10 mouse cellular contexts compared by ENCODE assay signal in genomic region chr2:157468130-157468796, GRCm38 (mm10). TPM values are rescaled to one million over a fixed set of nuclear protein-coding genes. Genes with fewer than 3 reads are reported as not detected.
DNase-seq lines count a peak whose midpoint lies in the region; ATAC-seq lines count a peak whose summit lies in the region.
"Had no signal": no experiment of that assay in that cellular context is flagged by ENCODE, and none has a peak within 500 bp of the region (broad histone marks: within the 10 kb centered on the region; RNA-seq: fewer than 3 reads in every experiment).

No protein-coding gene starts in this region.

- no peak overlapping the region for H3K27ac ChIP-seq in kidney, embryonic 16.5 days (ENCODE audit: low read length)
- H3K27ac ChIP-seq: neural tube, embryonic 13.5 days had no signal

- H3K4me1 ChIP-seq in kidney, embryonic 16.5 days (ENCODE audit: insufficient read depth, low read length): peaks cover 32% of the 10 kb centered on the region

- H3K4me2 ChIP-seq in kidney, embryonic 16.5 days (replicated peaks; ENCODE audit: low read depth, low read length): no peak overlapping the region
- H3K4me2 ChIP-seq: neural tube, embryonic 13.5 days had no signal

- H3K36me3 ChIP-seq in kidney, embryonic 16.5 days (ENCODE audit: insufficient read depth, low read length): peaks cover 38% of the 10 kb centered on the region

- H3K27me3 ChIP-seq in kidney, embryonic 16.5 days (ENCODE audit: insufficient read depth, low read length): no peaks in the 10 kb centered on the region
- H3K27me3 ChIP-seq: neural tube, embryonic 13.5 days had no signal

- peak; percentile 23 for DNase-seq in kidney, adult 11 months
- peak; percentile 25 to 38 for DNase-seq in CD8-positive naive resting alpha-beta T cell, adult 2 months (ENCODE audit: low read depth in 2 of 2, low spot score in 2 of 2)
- peak; percentile 23 for DNase-seq in adipocyte (ENCODE audit: low spot score)
- DNase-seq in lung, postnatal 36 days: peak; percentile 53
- no peak for DNase-seq in layer of hippocampus, adult 18-20 months (ENCODE audit: low spot score in 2 of 2)
- DNase-seq in retina, embryonic 14.5 days (ENCODE audit: low spot score): no peak
- DNase-seq: gastrocnemius, postnatal 25 days had no signal

- no peak overlapping the region for H3K4me3 ChIP-seq in kidney, embryonic 16.5 days (ENCODE audit: low read length)
- H3K4me3 ChIP-seq: neural tube, embryonic 13.5 days had no signal

- H3K9me3 ChIP-seq in kidney, embryonic 16.5 days (ENCODE audit: low read length): no peaks in the 10 kb centered on the region
- H3K9me3 ChIP-seq: neural tube, embryonic 13.5 days had no signal

- no peak for ATAC-seq in kidney, embryonic 16.5 days (ENCODE audit: low FRiP score, low TSS enrichment)
- ATAC-seq in activated CD4-positive, CD25-positive, alpha-beta regulatory T cell, adult 4 months: no peak

- no peak overlapping the region for H3K9ac ChIP-seq in kidney, embryonic 16.5 days (replicated peaks; ENCODE audit: low read length)
- H3K9ac ChIP-seq: neural tube, embryonic 13.5 days had no signal

- 72% methylated on average over 8 of the region's 8 CpGs for WGBS in kidney, embryonic 16.5 days

RNA-seq across cellular contexts. Expression of gene Src, which starts 50.0 kb away (rescaled TPM):
- polyA plus RNA-seq in kidney, embryonic 16.5 days (2015; fragmentation: Nextera tagmentation; extraction: Ambion mirVana): 16.9 and 17.3 TPM in 2 replicates
- total RNA-seq in layer of hippocampus, adult 18-20 months (2021): 100 to 1,000 TPM; 156 to 157 TPM
- 1 to 10 TPM; 2.0 to 2.1 TPM for polyA plus RNA-seq in activated CD4-positive, CD25-positive, alpha-beta regulatory T cell, adult 4 months (2017; shearing (Covaris generic))

Comparison
In these comparisons a context has a peak if more than half of its experiments do, and no peak if none do; other contexts are left out.
1. DNase-seq: peak in kidney, adult 11 months (single experiment), CD8-positive naive resting alpha-beta T cell, adult 2 months (2 of 2), adipocyte (single experiment) and lung, postnatal 36 days (single experiment); none in layer of hippocampus, adult 18-20 months (0 of 2) and retina, embryonic 14.5 days (single experiment).